Mouse (Mus musculus) C2C12 (cell line): ENCODE results near the gene Nt5c2.

ENCODE experiments used
- CEBPB ChIP-seq: IDR thresholded peaks from one replicate; pipeline ENCODE4 v1.6.1; 2011; ENCODE audit warnings: low read depth, mild to moderate bottlenecking, control low read depth, moderate library complexity
- CTCF ChIP-seq: IDR thresholded peaks from one replicate; pipeline ENCODE4 v1.5.1; 2011; ENCODE audit not compliant: control insufficient read depth, insufficient read depth, insufficient read length
- MAX ChIP-seq: IDR thresholded peaks from one replicate; pipeline ENCODE4 v1.6.1; 2011; ENCODE audit warnings: mild to moderate bottlenecking, control low read depth
- MYOD1 ChIP-seq: IDR thresholded peaks from one replicate; pipeline ENCODE4 v1.6.1; 2011; ENCODE audit warnings: low read depth; ENCODE audit not compliant: control insufficient read depth, insufficient read length
- MYOG ChIP-seq: IDR thresholded peaks from one replicate; pipeline ENCODE4 v1.6.1; 2011; ENCODE audit not compliant: control insufficient read depth, insufficient read length; ENCODE audit errors: extremely low read depth
- USF1 ChIP-seq: IDR thresholded peaks from one replicate; pipeline ENCODE4 v1.6.1; 2011; ENCODE audit warnings: low read depth, mild to moderate bottlenecking, control low read depth, moderate library complexity

- TF ChIP-seq CTCF = no peak
- TF ChIP-seq USF1 = no peak
- no peak for TF ChIP-seq MAX
- no peak for TF ChIP-seq MYOG
- no peak for TF ChIP-seq MYOD1
- no peak for TF ChIP-seq CEBPB
Observed at GRCm38 (mm10) chr19:47029796-47030195, 14.8 kb upstream of the Nt5c2 start.
